Mouse (Mus musculus) embryonic fibroblast, embryonic 13.5 days (primary cell): ENCODE data around the gene Itpk1.

Experiments
- CTCF ChIP-seq: IDR thresholded peaks from 2 replicates; pipeline ENCODE4 v1.5.1; 2011; ENCODE audit warnings: mild to moderate bottlenecking, control low read depth, low read length, moderate library complexity, borderline replicate concordance; ENCODE audit not compliant: insufficient read depth
- POLR2A ChIP-seq: IDR thresholded peaks from 2 replicates; pipeline ENCODE4 v1.6.1; 2011; ENCODE audit warnings: low read depth, mild to moderate bottlenecking, control low read depth, low read length, moderate library complexity

- no peak for TF ChIP-seq CTCF
- no peak for TF ChIP-seq POLR2A
These were observed 17.7 kb upstream of the Itpk1 start for GRCm38 (mm10) chr12:102722451-102722850.
